Mouse (Mus musculus) G1E (cell line): ENCODE results near the gene 4921539E11Rik. TPM values are rescaled to one million over a fixed set of nuclear protein-coding genes. Genes with fewer than 3 reads are reported as not detected.

Experiments
- ATAC-seq: 2 replicates; pipeline ENCODE4 v1.8.0; 2016; ENCODE audit warnings: mild to moderate bottlenecking; ENCODE audit not compliant: insufficient number of reproducible peaks, poor library complexity, low FRiP score, severe bottlenecking; ENCODE audit errors: extremely low read depth
- DNase-seq: peaks from one replicate; pipeline ENCODE4 v3.0.0; 2012; ENCODE audit warnings: low spot score
- H3K27me3 ChIP-seq: 2 replicates; pipeline ENCODE4 v1.6.1; 2012; ENCODE audit warnings: mild to moderate bottlenecking, low read length, inconsistent platforms; ENCODE audit not compliant: insufficient read depth
- H3K36me3 ChIP-seq: replicated peaks from 2 replicates; pipeline ENCODE3; 2012; ENCODE audit warnings: mild to moderate bottlenecking, inconsistent platforms
- H3K4me1 ChIP-seq: 2 replicates; pipeline ENCODE4 v1.6.1; 2012; ENCODE audit warnings: low read depth, low read length, inconsistent platforms, mixed read lengths; ENCODE audit not compliant: insufficient read depth
- H3K4me3 ChIP-seq: 2 replicates; pipeline ENCODE4 v1.5.1; 2012; ENCODE audit warnings: low read depth, mild to moderate bottlenecking, inconsistent platforms, low read length, moderate library complexity, mixed read lengths
- H3K9me3 ChIP-seq: replicated peaks from 2 replicates; pipeline ENCODE4 v1.6.1; 2012; ENCODE audit warnings: inconsistent platforms
- CTCF ChIP-seq: IDR thresholded peaks from 2 replicates; pipeline ENCODE4 v1.5.1; 2012; ENCODE audit warnings: low read depth, low read length, inconsistent platforms, mixed read lengths
- GATA1 ChIP-seq: IDR thresholded peaks from 2 replicates; pipeline ENCODE4 v1.6.1; 2012; ENCODE audit warnings: borderline replicate concordance, low read length, inconsistent platforms, mixed read lengths
- GATA2 ChIP-seq: IDR thresholded peaks from 2 replicates; pipeline ENCODE4 v1.6.1; 2012; ENCODE audit warnings: low read depth, low read length, inconsistent platforms, borderline replicate concordance
- POLR2AphosphoS5 ChIP-seq: IDR thresholded peaks from 2 replicates; pipeline ENCODE4 v1.6.1; 2012; ENCODE audit warnings: low read depth, low read length, inconsistent platforms; ENCODE audit not compliant: insufficient replicate concordance
- TAL1 ChIP-seq: conservative IDR thresholded peaks from 2 replicates; pipeline ENCODE4 v1.6.1; 2012; ENCODE audit warnings: low read depth, low read length, inconsistent platforms, mixed read lengths
- polyA plus RNA-seq: library from polyadenylated mRNA; stranded (reverse); fragments of >175 nt; gene quantifications from 2 replicates; pipeline ENCODE4 v1.2.3, GENCODE M21; 2012
- total RNA-seq, 2 experiments: library from RNA; stranded (forward) in 1 of 2; stranded (reverse) in 1 of 2; fragments of 200-1000 nt in 1 of 2; fragments of >200 nt in 1 of 2; fragmentation: Nextera tagmentation in 1 of 2; gene quantifications; 2 replicates each; pipeline ENCODE4 v1.2.3; 2014 to 2017

The 4921539E11Rik gene
- total and polyA plus RNA-seq, 3 experiments: 0.22 TPM; not detected in 2

DNA sequence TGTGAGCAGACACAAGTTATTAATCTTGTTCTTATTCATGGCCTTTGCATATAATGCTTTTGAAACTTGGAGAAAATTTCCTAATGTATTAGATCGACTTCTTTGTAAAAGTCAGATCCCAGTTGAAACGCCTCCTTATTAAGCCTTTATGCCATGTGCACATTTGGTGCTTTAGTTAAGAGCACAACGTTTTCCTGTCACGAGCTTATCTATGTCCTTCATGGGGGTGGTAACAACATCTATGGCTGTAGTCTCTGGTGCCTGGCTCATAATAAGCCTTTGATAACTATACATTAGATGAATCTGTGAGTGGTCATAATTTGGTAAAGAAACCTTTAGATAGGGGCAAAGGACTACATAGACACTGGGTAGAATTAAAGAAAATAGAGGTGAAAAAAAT lies 36.8 kb downstream of the 4921539E11Rik start:
- no peaks in the 10 kb centered on the region for H3K36me3 ChIP-seq
- no peak overlapping the region for H3K4me3 ChIP-seq
- ATAC-seq (peak; percentile 40; the same call in 1 of the 2 replicates), DNase-seq (no peak)
- no peaks in the 10 kb centered on the region for H3K27me3 ChIP-seq
- H3K9me3 ChIP-seq: no peaks in the 10 kb centered on the region
- 0 out of 2 replicates have a peak, but pooled peaks cover 2% of the 10 kb centered on the region for H3K4me1 ChIP-seq
- TF ChIP-seq TAL1: no peak
- TF ChIP-seq CTCF: no peak
- TF ChIP-seq GATA1: no peak

DNA sequence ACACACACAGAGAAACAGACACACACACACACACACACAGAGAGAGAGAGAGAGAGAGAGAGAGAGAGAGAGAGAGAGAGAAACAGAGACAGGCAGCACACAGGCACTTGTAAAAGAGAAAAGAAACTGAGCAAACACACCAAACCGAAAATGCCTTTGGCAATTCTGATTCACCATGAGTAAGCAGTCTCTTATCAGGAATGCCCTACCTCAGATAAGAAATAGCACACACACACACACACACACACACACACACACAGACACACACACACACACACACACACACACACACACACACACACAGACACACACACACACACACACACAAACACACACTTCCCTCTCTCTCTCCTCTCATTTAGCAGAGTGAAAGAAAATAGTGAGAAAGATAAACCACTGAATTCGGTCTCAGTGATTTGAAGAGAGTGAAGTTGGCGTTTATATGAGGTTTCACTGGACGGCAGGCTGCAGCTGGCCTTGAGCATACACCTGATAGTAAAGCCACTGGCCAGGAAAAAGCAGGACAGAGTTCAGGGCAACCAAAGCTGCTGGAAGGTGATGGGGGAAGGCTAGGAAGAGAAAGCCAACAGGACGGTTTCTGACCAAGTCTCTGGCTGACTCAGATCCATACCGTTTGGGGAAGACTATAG lies 41.1 kb downstream of the 4921539E11Rik start:
- no peaks in the 10 kb centered on the region for H3K27me3 ChIP-seq
- 0 out of 2 replicates have a peak, but pooled peaks cover 2% of the 10 kb centered on the region for H3K4me1 ChIP-seq
- no peaks in the 10 kb centered on the region for H3K36me3 ChIP-seq
- no peaks in the 10 kb centered on the region for H3K9me3 ChIP-seq
- H3K4me3 ChIP-seq: no peak overlapping the region
- no peak for TF ChIP-seq POLR2AphosphoS5
- TF ChIP-seq GATA2: no peak
- no peak for TF ChIP-seq CTCF
- no peak for TF ChIP-seq TAL1
- TF ChIP-seq GATA1: no peak
- ATAC-seq (peak; percentile 54; the same call in 1 of the 2 replicates), DNase-seq (no peak)

DNA sequence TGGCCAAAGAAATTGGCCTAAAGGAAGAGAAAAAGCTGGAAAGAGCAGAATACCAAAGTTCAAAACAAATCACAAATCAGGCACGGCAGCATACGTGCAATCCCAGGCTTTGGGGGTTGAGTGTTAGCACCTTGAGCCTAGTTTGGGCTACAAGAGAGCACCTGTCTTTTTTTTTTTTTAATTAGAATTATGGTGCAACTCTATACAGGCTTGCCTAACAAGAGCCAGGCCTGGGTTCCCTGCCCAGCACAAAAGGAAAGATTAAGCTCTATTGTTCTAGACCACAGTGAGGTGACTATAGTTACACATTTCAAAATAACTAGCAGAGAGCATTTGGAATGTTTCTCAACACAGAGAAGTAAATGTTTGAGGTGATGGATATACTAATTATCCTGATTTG lies 42.9 kb downstream of the 4921539E11Rik start:
- no peaks in the 10 kb centered on the region for H3K27me3 ChIP-seq
- DNase-seq: no peak
- TF ChIP-seq POLR2AphosphoS5 (no peak), TAL1 (no peak), GATA2 (no peak), GATA1 (no peak), CTCF (no peak)
- 0 out of 2 replicates have a peak, but pooled peaks cover 2% of the 10 kb centered on the region for H3K4me1 ChIP-seq
- H3K4me3 ChIP-seq: no peak overlapping the region
- no peaks in the 10 kb centered on the region for H3K9me3 ChIP-seq
- no peaks in the 10 kb centered on the region for H3K36me3 ChIP-seq
- no peak for ATAC-seq

DNA sequence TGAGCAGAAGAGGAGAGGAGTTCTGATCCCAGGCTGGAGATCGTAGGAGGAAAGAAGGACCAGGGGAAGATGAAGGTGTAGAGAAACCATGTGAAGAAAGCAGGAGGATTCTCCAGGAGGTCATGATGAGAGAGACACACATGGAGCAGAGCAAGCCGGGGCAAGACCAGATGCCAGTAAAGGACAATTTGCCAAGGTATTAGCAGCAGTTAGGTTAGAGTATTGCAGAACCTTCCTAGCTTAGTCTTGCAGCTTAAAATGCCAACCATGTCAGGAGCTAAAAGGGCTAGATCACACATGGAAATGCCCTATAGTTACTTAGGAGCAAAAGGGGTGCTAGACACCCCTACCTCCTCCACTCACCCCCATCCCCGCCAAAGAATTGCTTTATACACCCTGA lies 43.4 kb downstream of the 4921539E11Rik start:
- no peak for ATAC-seq
- Histone ChIP-seq H3K9me3 (no peaks in the 10 kb centered on the region), H3K36me3 (no peaks in the 10 kb centered on the region), H3K27me3 (no peaks in the 10 kb centered on the region), H3K4me1 (0 out of 2 replicates have a peak, but pooled peaks cover 2% of the 10 kb centered on the region), H3K4me3 (no peak overlapping the region)
- no peak for DNase-seq
- no peak for TF ChIP-seq CTCF
- TF ChIP-seq TAL1: no peak
- TF ChIP-seq GATA1: no peak
- TF ChIP-seq POLR2AphosphoS5: no peak
- no peak for TF ChIP-seq GATA2

DNA sequence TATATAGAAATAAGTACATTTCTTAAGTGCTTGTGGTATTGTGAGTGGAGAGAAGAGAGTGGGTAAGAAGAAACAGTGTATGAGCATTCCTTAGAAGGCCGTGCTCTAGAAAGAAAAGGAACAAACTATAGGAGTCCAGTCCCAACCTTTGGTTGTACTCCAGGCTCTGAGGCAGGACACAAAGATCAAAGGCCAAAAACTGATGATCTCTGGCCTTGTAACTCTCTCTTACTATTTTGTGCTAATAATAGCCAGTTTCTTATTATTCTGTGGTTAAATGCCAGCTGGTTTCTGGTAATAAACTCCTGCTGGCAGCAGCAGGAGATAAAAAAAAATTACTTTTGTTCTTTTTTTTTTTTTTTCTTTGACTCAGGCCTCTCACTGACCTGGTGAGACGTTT lies 58.5 kb downstream of the 4921539E11Rik start:
- H3K36me3 ChIP-seq: no peaks in the 10 kb centered on the region
- no peak for TF ChIP-seq CTCF
- no peak for TF ChIP-seq TAL1
- TF ChIP-seq POLR2AphosphoS5: no peak
- no peak for TF ChIP-seq GATA2
- no peak for TF ChIP-seq GATA1

DNA sequence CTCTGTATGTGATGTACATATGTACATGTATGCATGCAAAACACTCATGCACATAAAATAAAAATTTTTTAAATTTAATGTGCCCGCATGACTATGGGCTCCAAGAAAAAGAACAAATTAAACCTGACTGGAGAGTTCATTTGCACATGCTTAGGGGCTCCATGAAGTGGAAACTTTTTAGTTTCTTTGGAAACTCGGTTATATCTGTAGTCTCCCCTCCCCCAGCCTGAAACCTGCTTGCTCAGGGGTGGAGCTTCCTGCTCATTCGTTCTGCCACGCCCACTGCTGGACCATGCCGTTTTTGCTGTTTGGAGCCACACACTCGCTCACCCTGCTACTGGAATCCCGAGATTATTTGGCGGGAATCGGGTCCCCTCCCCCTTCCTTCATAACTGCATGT lies 67.8 kb downstream of the 4921539E11Rik start:
- Histone ChIP-seq H3K4me1 (peaks cover 15% of the 10 kb centered on the region), H3K9me3 (no peaks in the 10 kb centered on the region), H3K27me3 (no peaks in the 10 kb centered on the region), H3K4me3 (no peak overlapping the region; the same call in 1 of the 2 replicates), H3K36me3 (no peaks in the 10 kb centered on the region)
- DNase-seq: no peak
- TF ChIP-seq CTCF: no peak
- no peak for ATAC-seq

More for the DNA sequence above, 58.5 kb downstream of the 4921539E11Rik start:
- Histone ChIP-seq H3K27me3 (0 out of 2 replicates have a peak, but pooled peaks cover 6% of the 10 kb centered on the region), H3K4me1 (no peaks in the 10 kb centered on the region), H3K4me3 (no peak overlapping the region), H3K9me3 (0 out of 2 replicates have a peak, but pooled peaks cover 2% of the 10 kb centered on the region)
- ATAC-seq (no peak), DNase-seq (no peak)

DNA sequence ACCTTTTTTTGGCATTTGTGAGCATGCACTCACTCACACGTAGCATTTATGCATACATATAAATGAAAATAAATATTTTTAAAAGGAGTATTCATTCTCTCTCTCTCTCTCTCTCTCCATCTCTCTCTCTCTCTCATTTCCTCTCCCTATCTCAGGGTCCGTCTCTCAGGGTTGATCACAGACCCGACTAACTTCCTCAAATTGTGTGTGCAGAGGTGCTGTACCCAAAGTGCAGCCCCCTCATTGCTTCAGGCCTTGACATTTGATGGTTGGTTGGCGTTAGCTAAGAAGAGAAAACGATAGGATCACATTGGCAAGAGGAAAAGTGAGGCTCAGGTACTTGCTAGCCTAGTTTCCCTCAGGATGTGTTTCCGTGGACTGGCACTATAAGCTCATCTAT lies 68.9 kb downstream of the 4921539E11Rik start:
- peak; percentile 42 for ATAC-seq
- no peak for DNase-seq
- TF ChIP-seq GATA1 (no peak), GATA2 (no peak), TAL1 (no peak), CTCF (no peak), POLR2AphosphoS5 (no peak)
- no peak overlapping the region for H3K4me3 ChIP-seq
- no peaks in the 10 kb centered on the region for H3K36me3 ChIP-seq
- no peaks in the 10 kb centered on the region for H3K27me3 ChIP-seq
- no peaks in the 10 kb centered on the region for H3K9me3 ChIP-seq
- peaks cover 15% of the 10 kb centered on the region for H3K4me1 ChIP-seq
